Mouse (Mus musculus): ENCODE results near the gene Bfar.
"Not testable (repeated sequence)": the region's sequence is repeated elsewhere in the genome, so short reads cannot be mapped to it uniquely, and the experiment has no call there.

The Bfar gene

DNA sequence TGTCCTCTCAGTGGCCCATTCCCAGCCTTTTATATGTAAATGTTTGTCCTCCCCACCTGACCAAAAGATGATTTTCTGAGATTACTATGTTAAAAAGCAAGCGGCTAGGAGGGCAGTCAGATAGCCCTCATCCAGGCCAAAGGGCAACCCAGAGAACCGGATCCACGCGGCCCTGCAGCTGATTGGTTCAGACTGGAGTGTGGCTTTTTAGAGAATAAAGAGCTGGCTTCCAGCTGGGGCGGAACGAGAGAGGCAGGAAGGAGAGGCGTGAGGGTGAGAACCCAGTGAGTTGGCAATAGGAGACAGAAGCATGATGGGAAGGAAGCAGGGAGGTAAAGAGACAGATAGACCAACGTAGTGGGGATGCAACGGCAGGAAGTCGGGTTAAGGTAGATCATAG is 51.3 kb downstream of the Bfar start:
- no peak for DNase-seq (ENCODE audit: low read depth)

DNA sequence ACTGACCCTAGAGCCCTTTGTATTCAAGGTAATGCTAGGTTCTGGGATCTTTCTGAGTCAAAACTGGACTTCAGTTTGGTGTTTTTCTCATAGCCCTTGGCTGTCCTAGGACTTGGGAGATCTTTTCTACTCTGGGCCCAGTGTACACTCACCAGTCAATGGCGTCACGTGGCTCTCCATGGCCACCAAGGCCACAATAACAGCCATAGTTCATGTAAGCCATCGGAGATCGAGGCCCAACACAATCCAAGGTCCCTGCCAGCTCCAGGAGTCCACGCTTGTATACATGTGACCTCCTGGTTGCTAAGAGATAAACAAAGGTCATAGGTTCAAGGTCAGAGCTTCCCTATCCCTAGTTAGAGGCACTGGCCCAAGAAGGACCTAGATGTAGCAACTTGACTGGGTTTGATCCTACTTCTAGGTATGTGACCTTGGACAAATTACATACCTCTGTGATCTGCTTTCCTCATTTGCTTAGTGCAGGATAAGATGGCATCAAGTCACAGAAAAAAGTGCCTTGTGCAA is 56.2 kb downstream of the Bfar start:
- DNase-seq (ENCODE audit: low read depth), result no peak

DNA sequence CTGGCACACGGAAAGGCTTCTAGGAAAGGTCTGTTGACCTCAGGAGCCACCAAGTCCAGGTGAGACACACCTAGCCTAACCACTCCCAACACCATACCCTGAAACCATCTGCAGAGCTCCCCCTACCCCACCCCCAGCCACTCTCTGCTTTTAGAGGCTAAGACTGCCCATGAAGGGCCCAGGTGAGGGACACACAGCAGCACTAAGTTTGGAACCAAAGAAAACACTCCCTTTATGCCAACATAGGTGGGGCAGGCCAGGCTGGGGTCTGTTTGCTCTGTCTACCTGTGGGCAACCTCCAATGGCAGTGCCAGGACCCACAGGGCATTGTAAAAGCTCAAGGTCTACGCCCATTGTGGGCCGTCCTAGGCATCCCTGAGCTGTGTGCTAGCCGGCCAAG is 57.8 kb downstream of the Bfar start:
- no peak for DNase-seq (ENCODE audit: low read depth)

- DNase-seq (ENCODE audit: low read depth), result no peak
Measured at GRCm38 (mm10) chr16:13730285-13731255, 58.9 kb downstream of the Bfar start, which contains the start of gene Pla2g10. Gene Pla2g10, minus strand, starts transcription at chr16:13730983.

- no peak for DNase-seq (ENCODE audit: low read depth)
Measured at GRCm38 (mm10) chr16:13732786-13733185, 61.1 kb downstream of the Bfar start.

DNA sequence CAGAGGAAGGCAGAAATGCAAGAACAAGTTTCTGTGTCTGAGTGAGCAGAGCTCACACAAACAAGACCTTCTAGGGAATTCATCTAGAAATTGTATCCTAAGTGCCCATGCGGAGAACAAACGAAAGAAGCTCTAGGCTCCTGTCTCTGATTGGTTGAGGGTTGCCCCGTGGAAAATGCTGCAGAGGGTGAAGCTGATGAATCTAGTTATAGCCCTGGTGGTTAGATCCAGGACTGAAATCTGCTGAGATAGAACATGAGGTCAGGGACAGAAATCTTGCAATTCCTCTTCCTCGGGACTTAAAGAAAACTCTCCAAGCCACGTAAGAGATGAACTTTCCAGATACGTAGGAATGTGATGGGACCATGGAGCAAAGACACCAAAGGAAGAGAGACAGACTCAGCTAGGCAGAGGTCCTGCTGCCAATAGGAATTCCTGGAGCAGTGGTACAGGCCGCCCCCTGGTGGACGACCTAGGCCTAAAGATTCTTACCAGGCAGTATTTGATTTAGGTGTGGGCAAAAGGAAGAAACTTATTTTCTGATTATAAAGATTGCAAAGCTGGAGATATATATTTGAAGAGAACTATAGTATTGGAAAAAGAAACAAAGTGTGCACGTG is 62.0 kb downstream of the Bfar start:
- DNase-seq (ENCODE audit: low read depth), result peak; percentile 67

DNA sequence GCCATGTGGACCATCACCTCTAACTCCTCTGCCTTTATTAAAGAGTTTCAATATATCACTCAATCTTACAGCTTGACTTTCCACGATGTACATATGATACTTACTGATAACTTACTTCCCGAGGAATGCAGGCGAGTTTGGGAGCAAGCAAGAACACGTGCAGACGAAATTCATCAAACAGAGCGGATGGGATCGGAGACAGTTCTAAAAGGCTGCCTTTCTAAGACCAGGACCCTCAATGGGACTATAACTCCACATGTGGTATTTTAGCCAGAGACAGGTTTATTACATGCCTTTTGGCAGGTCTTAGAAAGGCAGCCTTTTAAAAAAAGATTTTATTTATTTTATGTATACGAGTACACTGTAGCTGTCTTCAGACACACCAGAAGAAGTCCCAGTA is 64.3 kb downstream of the Bfar start:
- no peak for DNase-seq (ENCODE audit: low read depth)

- DNase-seq (ENCODE audit: low read depth), result not testable (repeated sequence)
Measured at GRCm38 (mm10) chr16:13739044-13739443, 67.4 kb downstream of the Bfar start.

GRCm38 (mm10) chr16:13740844-13741243 is 69.2 kb downstream of the Bfar start:
- DNase-seq (ENCODE audit: low read depth), result no peak

DNA sequence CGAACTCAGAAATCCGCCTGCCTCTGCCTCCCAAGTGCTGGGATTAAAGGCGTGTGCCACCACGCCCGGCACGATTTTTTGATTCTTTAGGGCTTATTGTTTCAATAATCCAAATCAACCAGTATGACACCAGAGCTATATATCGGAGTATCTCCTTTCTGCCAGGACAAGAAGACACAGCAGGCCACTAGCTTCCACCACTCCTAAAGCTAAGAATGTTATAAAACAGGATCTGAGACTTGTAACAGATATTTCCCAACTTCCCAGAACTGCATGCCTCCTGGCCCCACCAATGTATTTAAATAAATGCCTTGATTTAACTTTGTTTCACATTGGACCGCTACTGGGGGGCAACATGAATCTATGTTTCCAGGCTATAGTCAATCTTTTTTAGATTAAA is 76.0 kb downstream of the Bfar start:
- DNase-seq (ENCODE audit: low read depth), result no peak

DNA sequence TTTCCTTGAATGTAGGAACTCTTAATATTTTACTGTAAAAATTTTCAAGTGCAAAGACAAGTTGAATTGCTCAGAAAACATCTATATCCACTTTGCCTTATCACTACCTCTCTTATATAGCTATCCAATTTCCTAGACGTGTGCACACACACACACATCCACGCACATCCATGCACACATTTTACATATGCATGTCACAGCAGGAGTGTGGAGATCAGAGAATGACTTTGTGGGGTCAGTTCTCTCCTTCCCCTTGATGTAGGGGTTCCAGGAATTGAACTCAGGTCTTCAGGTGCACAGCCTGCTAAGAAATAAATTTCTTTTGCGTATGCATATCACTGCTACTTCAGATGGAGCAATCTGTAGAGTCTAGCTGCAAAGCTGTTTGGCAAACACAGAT is 76.5 kb downstream of the Bfar start:
- DNase-seq (ENCODE audit: low read depth), result no peak

DNA sequence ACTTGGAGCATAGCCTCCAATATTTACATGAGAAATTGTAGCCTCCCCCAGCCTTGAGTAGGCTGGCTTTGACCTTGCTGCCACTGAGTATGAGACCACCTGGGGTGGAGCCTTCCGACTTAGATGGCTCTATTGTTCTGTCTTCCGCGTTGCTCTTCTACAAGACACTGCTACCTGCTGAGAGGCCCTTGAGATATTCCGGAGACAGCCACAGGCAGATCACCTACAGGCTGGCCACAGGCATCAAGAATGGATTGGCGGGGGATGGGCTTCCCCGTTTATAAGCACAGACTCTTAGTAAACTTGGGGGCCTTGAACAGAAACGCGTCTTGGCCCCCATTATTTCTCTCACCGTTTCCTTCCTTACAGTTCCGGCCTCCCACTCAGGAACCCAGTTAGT is 77.2 kb downstream of the Bfar start:
- DNase-seq (ENCODE audit: low read depth), result not testable (repeated sequence)

GRCm38 (mm10) chr16:13749306-13749705 is 77.6 kb downstream of the Bfar start:
- DNase-seq (ENCODE audit: low read depth), result no peak

- no peak for DNase-seq (ENCODE audit: low read depth)
Measured at GRCm38 (mm10) chr16:13749981-13750380, 78.3 kb downstream of the Bfar start.

DNA sequence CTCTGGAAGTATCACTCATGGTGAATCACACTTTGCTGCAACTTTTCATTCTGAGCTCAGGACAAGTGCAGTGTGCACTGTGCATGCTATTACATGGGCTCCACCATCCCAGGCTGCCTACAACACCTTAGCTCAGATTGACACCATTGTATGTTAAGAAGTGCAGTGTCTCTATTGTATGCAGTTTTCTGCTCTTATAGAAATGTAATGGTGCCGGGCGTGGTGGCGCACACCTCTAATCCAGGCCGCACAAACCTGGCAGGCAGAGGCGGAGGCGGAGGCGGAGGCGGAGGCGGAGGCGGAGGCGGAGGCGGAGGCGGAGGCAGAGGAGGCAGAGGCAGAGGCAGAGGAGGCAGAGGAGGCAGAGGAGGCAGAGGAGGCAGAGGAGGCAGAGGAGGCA is 79.0 kb downstream of the Bfar start:
- no peak for DNase-seq (ENCODE audit: low read depth)

All from 416B (cell line).